Mouse (Mus musculus): ENCODE results near the gene Capzb.

The Capzb gene

GRCm38 (mm10) chr4:139208236-139209129 lies 15.8 kb downstream of the Capzb start:
- no peak for DNase-seq (ENCODE audit: low spot score)

GRCm38 (mm10) chr4:139209130-139209840 lies 16.6 kb downstream of the Capzb start:
- no peak for DNase-seq (ENCODE audit: low spot score)

- peak; percentile 77 for DNase-seq (ENCODE audit: low spot score)
These were observed 19.5 kb downstream of the Capzb start for GRCm38 (mm10) chr4:139211975-139212831.

GRCm38 (mm10) chr4:139213086-139213485 lies 20.4 kb downstream of the Capzb start:
- no peak for DNase-seq (ENCODE audit: low spot score)

DNA sequence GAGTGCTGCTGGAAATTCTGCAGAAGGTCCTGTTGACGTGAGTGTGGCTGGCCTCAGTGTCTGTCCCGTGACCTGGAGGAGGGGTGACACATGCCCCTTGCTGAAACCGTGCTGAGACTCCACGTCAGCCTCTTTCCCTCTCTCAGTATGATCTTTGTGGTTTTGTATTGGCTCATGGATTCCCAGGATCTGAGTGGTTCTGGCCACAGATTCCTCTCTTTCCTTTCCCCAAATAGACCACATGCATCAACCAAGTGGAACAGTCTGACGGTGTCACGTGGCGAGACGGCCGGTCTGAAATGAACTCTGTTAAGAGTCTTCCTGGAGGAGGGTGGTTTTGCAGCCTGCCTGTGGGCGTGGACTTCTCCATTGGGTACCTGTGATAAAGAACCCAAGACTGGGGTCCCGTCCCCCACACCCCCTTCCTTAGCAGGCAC lies 21.3 kb downstream of the Capzb start:
- DNase-seq (ENCODE audit: low spot score), result no peak

GRCm38 (mm10) chr4:139216566-139216965 lies 23.9 kb downstream of the Capzb start:
- peak; percentile 44 for DNase-seq (ENCODE audit: low spot score)

GRCm38 (mm10) chr4:139218539-139218938 lies 25.8 kb downstream of the Capzb start:
- no peak for DNase-seq (ENCODE audit: low spot score)

DNA sequence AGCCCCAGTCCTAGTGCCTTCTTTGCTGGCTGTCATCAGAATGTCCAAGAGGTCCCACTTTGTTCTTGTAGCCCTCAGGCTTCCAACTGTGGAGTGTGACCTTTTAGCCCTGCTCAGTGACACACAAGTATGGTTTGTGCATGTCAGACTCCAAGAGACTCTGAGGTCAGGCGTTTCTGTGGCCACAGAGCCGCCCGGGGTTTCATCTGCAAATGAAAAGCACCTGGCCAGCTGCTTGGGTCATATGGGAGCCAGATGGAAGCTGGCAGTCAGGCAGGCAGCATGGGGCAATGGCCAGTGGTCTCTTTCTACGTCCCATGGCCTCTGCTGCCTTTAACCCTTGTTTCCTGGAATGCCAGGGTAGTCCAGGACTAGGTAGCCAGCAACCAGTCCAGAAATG lies 27.0 kb downstream of the Capzb start:
- no peak for DNase-seq (ENCODE audit: low spot score)

GRCm38 (mm10) chr4:139220978-139221377 lies 28.3 kb downstream of the Capzb start:
- peak; percentile 56 for DNase-seq (ENCODE audit: low spot score)

- no peak for DNase-seq (ENCODE audit: low spot score)
These were observed 29.1 kb downstream of the Capzb start for GRCm38 (mm10) chr4:139221837-139222236.

- no peak for DNase-seq (ENCODE audit: low spot score)
These were observed 32.4 kb downstream of the Capzb start for GRCm38 (mm10) chr4:139225115-139225514.

GRCm38 (mm10) chr4:139225944-139226343 lies 33.2 kb downstream of the Capzb start:
- DNase-seq (ENCODE audit: low spot score), result no peak

DNA sequence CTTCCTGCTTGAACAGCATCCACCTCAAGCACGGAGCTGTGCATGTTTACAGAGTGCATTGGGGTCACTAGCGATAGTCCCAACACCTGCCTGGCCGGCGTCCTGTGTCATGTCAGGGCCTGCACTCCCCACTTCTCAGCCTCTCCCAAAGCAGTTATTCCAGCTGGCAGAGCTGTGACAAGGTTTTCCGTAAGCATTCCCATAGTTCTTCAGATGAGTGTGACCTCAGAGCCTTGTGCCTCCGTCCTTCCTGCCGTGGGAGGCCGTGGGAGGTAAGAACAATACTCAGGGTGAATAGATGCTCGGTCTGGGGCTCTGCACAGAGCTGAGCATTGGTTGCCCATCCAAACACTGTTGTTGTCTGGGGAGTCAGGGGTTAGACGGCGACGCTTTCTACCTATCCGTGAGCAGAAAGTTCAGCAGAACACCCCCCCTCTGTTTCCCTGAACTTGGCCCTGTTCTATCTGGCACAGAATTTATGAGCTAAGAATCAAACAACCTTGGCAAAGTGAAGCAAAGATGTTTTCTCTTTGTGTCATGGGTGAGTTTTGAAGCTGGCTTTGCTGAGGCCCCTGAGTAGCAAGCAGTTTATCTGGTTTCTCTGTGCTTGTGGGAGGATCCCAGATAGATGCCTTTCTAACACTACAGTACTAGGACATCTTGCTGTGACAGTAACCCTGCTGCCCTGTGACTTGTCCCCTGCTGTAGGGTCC lies 34.0 kb downstream of the Capzb start:
- DNase-seq (ENCODE audit: low spot score), result peak; percentile 58

DNA sequence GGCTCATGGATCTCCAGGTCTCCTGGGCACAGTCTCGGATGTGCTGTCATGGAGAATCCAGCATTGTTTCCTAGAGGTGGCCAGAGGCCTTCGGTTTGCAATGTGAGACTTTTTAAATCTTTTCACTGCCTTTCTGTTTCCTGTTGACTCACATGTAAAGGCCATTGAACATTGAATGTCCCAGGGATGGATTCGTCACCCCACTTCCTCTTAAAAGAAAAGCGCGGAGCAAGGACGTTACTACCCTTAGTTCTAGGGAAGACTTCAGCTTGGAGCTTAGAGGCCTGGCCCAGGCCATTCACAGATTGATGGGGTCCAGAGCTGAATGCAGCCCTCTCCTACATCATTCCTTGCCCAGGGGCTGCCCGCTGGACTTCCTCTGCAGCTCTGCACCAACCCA lies 35.2 kb downstream of the Capzb start:
- no peak for DNase-seq (ENCODE audit: low spot score)

DNA sequence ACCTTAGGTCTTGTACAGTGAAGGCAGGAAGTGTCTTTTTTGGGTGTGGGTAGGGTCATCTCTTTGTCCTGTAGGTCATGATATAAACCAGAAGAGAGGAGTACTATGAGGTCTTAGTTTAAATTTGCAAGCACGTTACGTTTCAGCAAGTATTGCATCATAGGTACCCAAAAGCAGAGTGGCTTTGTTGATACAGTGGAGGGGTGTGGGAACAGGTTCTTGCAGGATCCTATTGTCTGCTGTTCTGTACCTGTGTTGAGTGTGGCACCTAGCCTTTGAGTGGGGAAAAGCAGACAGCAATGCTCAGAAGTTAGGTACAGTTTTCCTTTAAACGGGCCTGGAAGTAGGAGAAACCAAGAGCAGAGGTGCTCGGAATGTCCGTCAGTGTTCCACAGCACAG lies 36.6 kb downstream of the Capzb start:
- DNase-seq (ENCODE audit: low spot score), result no peak

- peak; percentile 66 for DNase-seq (ENCODE audit: low spot score)
These were observed 37.8 kb downstream of the Capzb start for GRCm38 (mm10) chr4:139230376-139231120.

GRCm38 (mm10) chr4:139231163-139231562 lies 38.5 kb downstream of the Capzb start:
- DNase-seq (ENCODE audit: low spot score), result no peak

DNA sequence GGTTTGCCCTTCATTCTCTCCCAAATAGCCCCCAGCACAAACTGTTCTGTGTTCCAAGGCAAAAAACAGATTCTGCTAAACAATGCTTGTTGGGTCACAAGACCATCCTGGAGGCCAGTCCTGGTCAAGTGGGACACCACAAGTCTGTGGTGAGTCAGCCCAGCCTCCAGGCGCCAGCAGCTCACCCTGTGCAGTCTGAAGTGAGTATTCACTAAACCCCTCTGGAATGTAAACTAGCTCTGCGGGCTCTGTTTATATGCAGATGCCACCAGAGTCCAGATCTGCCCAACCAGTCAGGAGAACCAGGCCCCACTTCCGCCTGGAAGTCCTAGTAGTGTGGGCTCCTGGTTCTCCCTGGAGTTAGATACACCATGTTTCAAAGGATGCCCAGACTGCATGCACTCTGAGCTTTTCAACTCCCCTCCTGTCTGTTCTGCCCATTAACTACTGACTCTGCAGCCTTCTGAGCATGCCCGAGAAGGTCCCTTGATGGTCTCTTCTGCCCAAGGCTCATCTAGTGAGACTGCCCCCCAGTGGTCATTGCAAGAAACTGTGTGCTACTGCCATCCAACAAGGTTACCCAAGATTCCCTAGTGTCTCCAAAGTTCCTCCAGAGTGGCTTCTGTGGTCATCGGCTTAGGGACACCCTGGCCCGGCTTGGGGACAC lies 39.9 kb downstream of the Capzb start:
- peak; percentile 69 for DNase-seq (ENCODE audit: low spot score)

DNA sequence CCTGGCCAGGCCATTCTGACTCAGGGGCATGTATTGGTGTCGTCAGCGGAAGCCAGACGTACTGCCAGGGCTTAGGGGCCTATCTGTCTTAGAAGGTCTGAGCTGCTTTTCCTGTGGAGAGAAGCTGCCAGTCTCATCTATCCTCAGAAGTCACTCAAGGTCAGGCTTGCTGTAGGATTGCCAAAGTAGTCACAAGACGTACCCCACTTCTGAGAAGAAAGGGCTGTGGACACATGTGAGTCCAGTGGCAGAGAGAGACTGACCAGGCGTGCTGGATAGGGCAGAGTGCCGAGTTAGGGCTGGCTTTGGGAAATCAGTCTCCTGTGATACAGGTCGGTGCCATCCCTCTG lies 40.4 kb downstream of the Capzb start:
- no peak for DNase-seq (ENCODE audit: low spot score)

GRCm38 (mm10) chr4:139233755-139234254 lies 41.1 kb downstream of the Capzb start:
- DNase-seq (ENCODE audit: low spot score), result no peak
